Mouse (Mus musculus): ENCODE data around the gene Rsbn1l.

DNA sequence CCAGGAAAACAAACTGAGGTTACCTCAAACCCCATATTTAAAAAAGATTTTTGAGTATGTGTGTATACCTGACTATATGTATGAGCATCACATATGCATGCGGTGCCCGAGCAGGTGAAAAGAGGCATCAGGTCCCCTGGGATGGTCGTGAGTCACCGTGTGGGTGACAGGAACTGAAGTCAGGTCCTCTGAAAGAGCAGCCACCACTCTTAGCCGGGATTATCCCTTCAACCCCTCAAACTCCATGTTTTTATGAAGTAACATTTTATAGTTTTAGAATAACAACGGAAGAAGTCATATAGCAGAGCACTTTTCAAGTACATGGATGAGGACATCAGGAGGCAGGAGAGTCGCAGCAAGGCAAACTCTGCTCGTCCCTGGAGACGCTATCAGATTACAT is 12.3 kb upstream of the Rsbn1l start:
- no peak for TF ChIP-seq CTCF (IDR thresholded peaks at IDR 0.05; ENCODE audit: low read depth)
- no peak for TF ChIP-seq EP300 (IDR thresholded peaks at IDR 0.05; ENCODE audit: low read depth)
